Mouse (Mus musculus) left cerebral cortex, postnatal 25 days (tissue): Measurements from ENCODE around the gene Pllp. TPM values are rescaled to one million over a fixed set of nuclear protein-coding genes. Genes with fewer than 3 reads are reported as not detected.

ENCODE experiments used
- DNase-seq, 2 experiments: peaks; one replicate each; pipeline ENCODE4 v3.0.0; 2022; ENCODE audit warnings: low spot score in 2 of 2, mixed read lengths in 1 of 2
- intact Hi-C: fragments of 180-260 bp; cut with DNase I; formaldehyde crosslinking; loops from one replicate; pipeline ENCODE4 v1.15.1; 2025
- total RNA-seq, 2 experiments: library from RNA; stranded (reverse); gene quantifications; 2 replicates each; pipeline ENCODE4 v1.2.3; 2021

The Pllp gene
- total RNA-seq, 2 experiments from 2014 or later, result 37.5 to 40.2 TPM

- DNase-seq, result peak; percentile 94 to 97
- intact Hi-C loops, result loop anchor here (5.0 kb wide), 1 partner anchor 64 kb away; the partner anchor contains the start of genes Fam192a and Rspry1
Observed at GRCm38 (mm10) chr8:94666456-94667308, 29.4 kb downstream of the Pllp start, which contains the start of gene Arl2bp. TSS of gene Arl2bp (plus strand) at chr8:94666600.

- intact Hi-C loops, result loop anchor here (5.0 kb wide), 1 partner anchor 62 kb away; the partner anchor contains the start of genes Fam192a and Rspry1
- no peak for DNase-seq
Observed at GRCm38 (mm10) chr8:94664722-94665121, 31.4 kb downstream of the Pllp start.

GRCm38 (mm10) chr8:94660418-94660817 lies 35.7 kb downstream of the Pllp start:
- no peak for DNase-seq
- intact Hi-C loops, result no loop called here

- intact Hi-C loops, result no loop called here
- no peak for DNase-seq
Observed at GRCm38 (mm10) chr8:94658031-94658430, 38.0 kb downstream of the Pllp start.

- intact Hi-C loops, result no loop called here
- no peak for DNase-seq
Observed at GRCm38 (mm10) chr8:94654994-94655393, 41.1 kb downstream of the Pllp start.

GRCm38 (mm10) chr8:94652951-94653350 lies 43.1 kb downstream of the Pllp start:
- no peak for DNase-seq
- intact Hi-C loops, result no loop called here

GRCm38 (mm10) chr8:94649496-94649895 lies 46.6 kb downstream of the Pllp start:
- peak in 1 of 2 experiments; percentile 13 for DNase-seq
- intact Hi-C loops, result no loop called here

GRCm38 (mm10) chr8:94646165-94646564 lies 49.9 kb downstream of the Pllp start:
- peak in 1 of 2 experiments; percentile 58 for DNase-seq
- intact Hi-C loops, result no loop called here

- intact Hi-C loops, result no loop called here
- DNase-seq, result no peak
Observed at GRCm38 (mm10) chr8:94645202-94645601, 50.9 kb downstream of the Pllp start.

- intact Hi-C loops, result no loop called here
- no peak for DNase-seq
Observed at GRCm38 (mm10) chr8:94641938-94642337, 54.1 kb downstream of the Pllp start.

GRCm38 (mm10) chr8:94641183-94641582 lies 54.9 kb downstream of the Pllp start:
- intact Hi-C loops, result no loop called here
- no peak for DNase-seq

GRCm38 (mm10) chr8:94634211-94634610 lies 61.9 kb downstream of the Pllp start:
- intact Hi-C loops, result no loop called here
- no peak for DNase-seq

GRCm38 (mm10) chr8:94633564-94634194 lies 62.4 kb downstream of the Pllp start:
- DNase-seq, result no peak
- intact Hi-C loops, result no loop called here

Other genes with a start within 250 kb of the Pllp start
- 10 to 100 TPM; 23.3 to 24.6 TPM for gene Cpne2, start 163.3 kb downstream of the Pllp start, total RNA-seq
- 10 to 100 TPM; 26.6 to 30.3 TPM for gene Rspry1, start 94.3 kb downstream of the Pllp start, total RNA-seq
- 10 to 100 TPM; 37.2 to 44.9 TPM for gene Fam192a, start 94.3 kb downstream of the Pllp start, total RNA-seq
- gene Arl2bp, start 29.7 kb downstream of the Pllp start, total RNA-seq, result 100 to 1,000 TPM; 157 to 158 TPM
- under 1 TPM in 1 of 2 experiments, not detected in 1; 0.21 TPM for gene Ccl22, start 49.3 kb upstream of the Pllp start, total RNA-seq
- 100 to 1,000 TPM; 749 to 762 TPM for gene Cx3cl1, start 75.7 kb upstream of the Pllp start, total RNA-seq
- 1 to 10 TPM; 8.6 to 9.3 TPM for gene Ccl17, start 114.2 kb upstream of the Pllp start, total RNA-seq
- 10 to 100 TPM; 82.4 to 94.4 TPM for gene Coq9, start 142.0 kb upstream of the Pllp start, total RNA-seq
- gene Ciapin1, start 142.1 kb upstream of the Pllp start, total RNA-seq, result 10 to 100 TPM; 67.9 to 74.1 TPM
- gene Polr2c, start 161.2 kb upstream of the Pllp start, total RNA-seq, result 10 to 100 TPM; 67.4 to 76.6 TPM
- gene Dok4, start 180.1 kb upstream of the Pllp start, total RNA-seq, result 10 to 100 TPM; 23.2 to 25.6 TPM
- 1 to 10 TPM; 1.5 to 1.7 TPM for gene Ccdc102a, start 221.8 kb upstream of the Pllp start, total RNA-seq
- not detected for gene Adgrg5, start 227.4 kb upstream of the Pllp start, total RNA-seq